Mouse (Mus musculus): ENCODE results near the gene Vmn1r112.
"Not testable (repeated sequence)": the region's sequence is repeated elsewhere in the genome, so short reads cannot be mapped to it uniquely, and the experiment has no call there.

Gene Vmn1r112

GRCm38 (mm10) chr7:20770885-20771284, at the start of gene Vmn1r112:
Gene Vmn1r112, plus strand, starts transcription at chr7:20771185.
- DNase-seq (ENCODE audit: low read depth, low spot score) = not testable (repeated sequence)

- not testable (repeated sequence) for DNase-seq (ENCODE audit: low read depth, low spot score)
These were observed 40.5 kb upstream of the Vmn1r112 start, which contains the start of gene Gm10668 for GRCm38 (mm10) chr7:20730524-20730923. Gene Gm10668, minus strand, starts transcription at chr7:20730624.

GRCm38 (mm10) chr7:20786985-20787384, 16.0 kb downstream of the Vmn1r112 start, which contains the start of gene Vmn1r113:
Gene Vmn1r113, plus strand, starts transcription at chr7:20787285.
- not testable (repeated sequence) for DNase-seq (ENCODE audit: low read depth, low spot score)

- DNase-seq (ENCODE audit: low read depth, low spot score) = not testable (repeated sequence)
These were observed 41.1 kb downstream of the Vmn1r112 start, which contains the start of gene Vmn1r114 for GRCm38 (mm10) chr7:20812086-20812485. Gene Vmn1r114, minus strand, starts transcription at chr7:20812186.

Measured in mesoderm, embryonic 11.5 days (tissue).